Mouse (Mus musculus) layer of hippocampus, postnatal 25 days (tissue): ENCODE results near the gene Ralgps1. TPM values are rescaled to one million over a fixed set of nuclear protein-coding genes. Genes with fewer than 3 reads are reported as not detected.
"Not testable (repeated sequence)": the region's sequence is repeated elsewhere in the genome, so short reads cannot be mapped to it uniquely, and the experiment has no call there.

Experiments used
- DNase-seq, 2 experiments: peaks; one replicate each; pipeline ENCODE4 v3.0.0; 2022; ENCODE audit warnings: mixed read lengths in 2 of 2, low spot score in 1 of 2; ENCODE audit errors: extremely low spot score in 1 of 2
- total RNA-seq, 2 experiments: library from RNA; stranded (reverse); gene quantifications; 2 replicates each; pipeline ENCODE4 v1.2.3; 2021

Ralgps1 gene
- total RNA-seq, 2 experiments from 2014 or later = 53.9 to 63.2 TPM

DNA sequence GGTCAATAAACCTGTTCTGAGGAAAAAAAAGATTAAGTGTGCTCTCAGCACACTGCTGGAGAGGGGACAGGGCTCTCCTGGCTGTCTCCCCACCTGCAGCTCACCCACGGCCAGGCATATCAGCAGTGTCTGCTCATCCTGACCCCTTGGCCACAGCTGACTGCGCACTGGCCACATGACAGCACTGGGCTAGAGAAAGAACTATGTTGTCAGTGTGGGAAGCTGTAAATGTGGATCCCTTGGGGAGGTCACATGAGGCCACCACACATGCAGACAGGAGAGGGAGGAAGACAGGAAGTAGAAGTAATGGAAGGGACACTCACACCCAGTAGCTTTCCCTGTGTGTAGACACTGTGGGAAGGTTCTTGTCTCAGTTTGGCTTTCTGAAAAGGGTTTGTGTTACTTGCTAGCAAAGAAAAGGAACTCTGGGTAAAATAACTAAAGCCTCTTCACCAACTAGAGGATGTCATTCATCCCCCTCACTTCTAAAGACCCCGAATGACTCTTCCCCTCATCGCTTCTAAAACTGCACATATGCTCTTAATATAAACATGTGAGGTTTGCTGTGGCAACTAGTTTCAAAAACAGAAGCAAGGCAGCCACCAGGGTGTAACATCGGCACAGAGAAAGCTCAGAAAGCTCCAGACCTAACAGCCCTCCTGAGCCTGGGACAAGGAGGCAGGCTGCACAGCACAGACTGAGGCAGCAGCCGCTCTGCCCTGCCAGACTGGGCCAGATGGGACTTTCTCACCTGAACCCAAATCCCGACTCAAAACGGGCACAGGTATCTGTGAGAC, 47.3 kb downstream of the Ralgps1 start:
- DNase-seq = no peak

DNA sequence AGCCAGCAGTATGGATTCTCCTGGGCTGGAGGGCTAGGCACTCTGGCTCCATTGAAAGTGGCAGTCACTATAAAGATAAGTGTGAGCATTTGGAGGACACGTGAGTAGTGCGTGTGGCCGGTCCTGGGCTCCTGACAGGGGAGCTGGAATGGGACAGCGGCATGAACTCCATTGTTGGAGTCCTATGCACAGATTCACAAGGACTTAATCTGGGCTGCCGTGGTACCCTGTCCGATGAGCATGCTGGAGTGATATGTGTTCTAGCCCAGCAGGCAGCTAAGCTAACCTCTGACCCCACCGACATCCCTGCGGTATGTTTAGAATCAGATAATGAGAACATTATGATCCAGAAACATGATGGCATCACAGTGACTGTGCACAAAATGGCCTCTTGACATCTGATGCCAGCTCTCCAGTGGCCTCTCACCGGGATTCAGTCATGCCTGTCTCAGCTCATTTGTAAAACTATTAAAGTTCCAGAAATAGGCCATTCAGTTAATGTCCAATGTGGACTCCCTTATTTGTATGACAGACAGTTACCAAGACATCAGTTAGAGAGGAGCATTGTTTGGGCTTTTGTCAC, 48.2 kb downstream of the Ralgps1 start:
- not testable (repeated sequence) for DNase-seq

DNA sequence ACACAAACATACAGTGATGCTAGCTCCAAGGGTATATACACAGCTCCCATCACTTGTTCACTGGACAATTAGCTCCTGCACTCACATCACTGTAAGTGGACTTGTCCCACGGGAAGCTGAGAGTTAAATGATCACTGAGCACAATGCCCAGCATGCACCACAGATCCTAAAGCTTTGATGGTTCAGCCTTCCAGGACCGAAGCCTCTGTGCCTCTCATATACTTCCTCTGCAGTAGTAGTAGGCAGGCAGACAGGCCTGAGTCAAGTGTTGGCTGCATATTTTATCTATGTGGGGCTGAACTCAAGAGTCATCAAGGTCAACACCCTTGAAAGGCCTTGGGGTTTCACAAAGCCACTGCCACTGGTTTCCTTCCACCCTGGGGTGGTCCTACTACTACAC, 49.6 kb downstream of the Ralgps1 start:
- DNase-seq = no peak

DNA sequence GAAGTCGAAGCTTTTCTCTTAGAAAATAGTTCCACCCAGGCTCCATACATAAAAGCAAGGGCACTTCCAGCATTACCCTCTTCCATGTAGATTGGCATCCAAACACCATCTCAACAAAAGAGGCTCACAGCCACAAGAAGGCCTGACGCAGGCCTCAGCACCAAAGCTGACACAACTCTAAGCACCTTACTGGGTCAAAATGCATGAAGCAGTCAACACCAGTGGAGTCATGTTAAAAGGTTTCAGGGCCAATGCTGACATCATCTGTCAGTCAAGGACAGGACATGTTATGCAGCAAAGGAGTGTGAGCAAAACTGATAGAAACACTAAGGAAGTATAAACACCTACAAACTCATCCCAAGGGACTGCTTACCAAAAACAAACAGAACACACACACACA, 50.3 kb downstream of the Ralgps1 start:
- DNase-seq = no peak

DNA sequence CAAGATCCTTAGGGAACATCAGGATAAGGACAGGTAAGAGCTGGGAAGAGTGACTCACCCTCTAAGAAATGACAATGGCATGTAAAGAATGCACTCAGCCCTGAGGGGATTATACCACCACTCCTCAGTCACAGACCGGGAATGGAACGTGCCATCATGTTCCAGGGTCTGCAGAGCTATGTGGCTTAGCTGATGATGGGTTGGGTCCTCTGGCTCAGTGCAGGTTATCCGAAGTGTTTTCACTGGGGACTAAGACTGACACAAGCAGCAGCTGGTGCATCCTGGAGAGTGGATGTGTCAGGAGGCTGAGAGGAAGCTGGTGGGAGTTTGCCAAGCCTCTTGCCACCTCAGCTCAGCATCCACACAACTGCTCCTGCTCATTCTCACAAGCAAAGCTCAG, 50.7 kb downstream of the Ralgps1 start:
- no peak for DNase-seq

DNA sequence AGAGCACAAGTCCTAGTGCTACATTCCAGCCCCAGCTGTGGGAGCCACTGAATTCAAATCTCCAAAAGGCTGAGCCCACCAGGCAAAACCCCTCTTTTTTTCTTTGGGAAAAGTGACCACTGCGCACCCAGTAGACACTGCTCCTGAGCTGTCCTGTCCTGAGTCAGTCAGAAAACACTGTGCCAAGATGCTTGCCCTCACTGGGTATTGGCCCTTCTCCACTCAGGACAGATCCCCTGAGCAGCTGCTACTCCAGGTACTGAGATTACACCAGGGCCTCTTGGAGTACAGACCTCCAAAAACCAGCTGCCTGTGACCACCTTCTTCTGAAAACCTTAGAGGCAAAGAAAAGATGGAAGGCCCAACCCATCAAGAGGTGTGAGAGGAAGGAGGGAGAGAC, 51.4 kb downstream of the Ralgps1 start:
- no peak for DNase-seq

DNA sequence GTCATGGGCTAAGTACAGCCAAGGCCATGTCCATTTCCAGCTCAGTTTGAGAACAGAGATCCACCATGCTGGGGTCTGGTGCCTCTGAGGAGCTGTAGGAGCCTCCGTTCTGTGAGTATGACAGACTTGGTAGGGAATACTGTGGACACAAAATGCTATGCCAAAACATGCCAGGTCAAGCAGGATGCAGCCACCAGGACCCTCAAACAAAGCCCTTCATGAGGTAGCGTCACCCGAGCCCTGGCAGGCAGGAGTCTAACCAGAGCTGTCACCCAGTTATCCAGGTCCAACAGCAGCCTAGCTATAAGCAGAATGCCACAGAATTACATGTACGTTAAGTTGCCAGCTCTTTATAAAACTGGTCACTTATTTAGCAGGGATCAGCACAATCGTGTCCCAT, 51.8 kb downstream of the Ralgps1 start:
- no peak for DNase-seq

DNA sequence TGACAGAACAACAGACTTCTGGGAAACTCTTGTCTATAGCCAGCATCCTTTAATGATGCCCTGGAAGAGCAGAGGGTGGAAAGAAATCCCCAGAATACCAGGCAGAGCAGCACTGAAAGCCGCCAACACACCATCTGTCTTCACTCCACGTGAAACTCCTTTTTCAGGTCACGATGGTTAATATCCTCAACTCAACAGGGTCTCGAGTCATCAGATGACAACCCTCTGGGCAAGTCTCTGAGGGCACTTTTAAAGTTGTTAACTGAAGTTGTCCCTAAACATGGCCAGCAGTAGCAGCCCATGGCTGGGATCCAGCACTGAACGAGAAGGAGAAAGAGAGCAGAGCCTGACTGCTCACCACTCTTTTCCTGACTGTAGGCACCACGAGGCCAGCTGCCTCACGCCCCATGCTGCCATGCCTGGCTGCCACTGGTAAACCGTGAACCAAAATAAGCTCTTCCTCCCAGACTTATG, 52.8 kb downstream of the Ralgps1 start:
- peak in 1 of 2 experiments; percentile 39 for DNase-seq

DNA sequence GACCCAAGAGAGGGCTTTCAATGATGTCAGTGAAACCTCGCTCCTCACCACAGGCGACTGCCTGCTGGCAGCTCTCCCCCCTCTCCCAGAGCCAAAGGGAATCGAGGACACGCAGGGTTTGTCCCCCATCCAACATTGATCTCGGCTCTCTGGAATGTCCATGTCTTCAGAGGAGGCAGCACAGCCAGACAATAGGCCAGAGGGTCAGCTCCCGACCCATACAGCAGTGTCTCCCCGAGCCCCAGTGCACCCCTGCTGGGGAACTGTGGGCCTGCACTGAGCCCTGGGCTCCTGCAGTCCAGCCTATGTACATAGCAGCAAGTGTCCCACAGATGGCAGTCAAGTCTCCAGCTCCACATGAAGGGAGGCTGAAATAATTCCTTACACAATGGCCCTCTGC, 54.8 kb downstream of the Ralgps1 start:
- DNase-seq = peak in 1 of 2 experiments; percentile 45

DNA sequence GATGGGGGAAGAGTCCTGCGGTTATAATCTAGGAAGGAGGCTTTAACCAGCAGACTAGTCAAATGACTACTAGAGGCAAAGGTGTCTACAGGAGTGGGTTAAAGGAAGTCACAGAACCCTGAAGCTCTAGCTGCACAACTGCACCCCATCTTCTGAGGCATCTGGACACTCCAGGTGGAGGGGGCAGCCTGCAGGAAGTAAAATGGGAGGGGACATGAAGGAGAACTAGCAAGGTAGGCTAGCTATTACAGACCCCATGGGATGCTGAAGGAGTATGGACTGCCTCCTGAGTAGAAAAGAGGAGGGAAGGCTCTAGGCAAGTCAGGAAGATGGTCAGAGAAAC, 55.3 kb downstream of the Ralgps1 start:
- no peak for DNase-seq

DNA sequence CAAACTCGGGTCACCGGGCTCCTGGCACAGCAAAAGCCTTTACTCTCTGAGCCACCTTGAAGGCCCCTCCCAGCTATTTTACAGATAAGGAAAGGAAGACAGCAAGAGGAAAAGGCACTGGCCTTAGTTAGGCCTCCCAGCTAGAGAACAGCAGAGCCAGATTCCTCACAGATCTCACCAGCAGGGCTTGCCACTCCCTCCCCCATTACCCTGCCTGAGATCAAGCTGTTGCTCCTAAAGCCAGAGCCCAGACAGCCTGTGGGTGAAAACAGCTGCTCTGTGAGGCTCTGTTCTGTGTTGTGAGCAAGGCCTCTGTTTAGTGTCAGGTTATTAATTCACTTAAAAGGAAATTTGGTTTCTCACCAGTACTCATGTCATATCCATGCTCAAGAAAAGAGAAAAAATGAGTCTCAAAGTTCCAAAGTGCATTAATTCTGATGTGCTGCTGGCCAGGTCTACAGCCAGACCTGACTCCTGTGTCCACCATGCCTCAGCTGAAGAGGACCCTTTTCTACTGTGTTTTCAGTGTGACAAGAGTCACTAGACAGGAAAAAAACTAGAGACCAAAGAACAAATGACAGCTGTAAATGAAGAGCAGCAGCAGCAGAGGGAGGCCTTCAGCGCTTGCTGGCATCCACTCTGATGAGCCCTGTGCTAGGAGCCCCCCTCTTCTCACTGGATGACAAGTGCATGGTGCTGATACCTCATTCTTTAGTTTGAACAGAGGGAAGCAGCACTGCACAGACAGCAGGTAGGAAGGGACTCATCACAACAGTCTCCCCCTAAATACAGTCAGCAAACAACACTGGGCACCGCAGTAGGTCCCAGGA, 55.8 kb downstream of the Ralgps1 start:
- no peak for DNase-seq

DNA sequence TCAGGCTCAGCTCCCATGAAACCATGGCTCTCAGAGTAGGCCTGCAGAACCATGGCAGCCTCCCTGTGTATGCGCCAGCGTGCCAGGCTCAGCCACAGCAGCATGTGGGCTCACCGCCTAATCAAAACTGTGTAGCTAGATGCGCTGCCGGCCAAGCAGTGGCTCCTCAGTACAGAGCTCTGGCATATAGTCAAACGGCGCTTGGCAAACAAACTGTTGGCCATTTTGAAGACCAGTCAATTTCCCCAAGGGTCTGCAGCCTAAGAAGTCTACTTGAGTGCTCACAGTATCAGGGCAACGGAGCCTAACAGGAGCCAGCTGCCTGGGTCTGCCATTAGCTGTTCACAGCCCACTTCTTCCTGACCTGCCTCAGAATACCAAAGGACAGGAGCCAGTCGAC, 61.9 kb downstream of the Ralgps1 start:
- DNase-seq = peak; percentile 42 to 51

DNA sequence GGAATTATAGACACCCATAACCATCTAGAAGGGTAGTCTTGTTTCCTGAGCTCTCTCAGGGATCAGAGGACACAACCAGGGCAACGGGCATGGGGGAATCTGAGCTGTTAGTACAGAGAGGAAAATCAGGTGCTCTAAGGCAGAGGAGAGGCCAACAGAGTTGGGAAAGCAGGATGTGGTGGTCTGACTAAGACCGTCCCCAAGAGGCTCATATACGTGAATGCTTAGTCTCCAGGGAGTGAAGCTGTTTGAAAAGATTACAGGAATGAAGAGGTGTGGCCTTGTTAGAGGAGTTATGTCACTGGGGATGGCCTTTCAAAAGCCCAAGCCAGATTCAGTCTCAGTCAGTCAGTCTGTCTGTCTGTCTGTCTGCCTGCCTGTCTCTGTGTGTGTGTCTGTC, 64.7 kb downstream of the Ralgps1 start:
- DNase-seq = no peak

DNA sequence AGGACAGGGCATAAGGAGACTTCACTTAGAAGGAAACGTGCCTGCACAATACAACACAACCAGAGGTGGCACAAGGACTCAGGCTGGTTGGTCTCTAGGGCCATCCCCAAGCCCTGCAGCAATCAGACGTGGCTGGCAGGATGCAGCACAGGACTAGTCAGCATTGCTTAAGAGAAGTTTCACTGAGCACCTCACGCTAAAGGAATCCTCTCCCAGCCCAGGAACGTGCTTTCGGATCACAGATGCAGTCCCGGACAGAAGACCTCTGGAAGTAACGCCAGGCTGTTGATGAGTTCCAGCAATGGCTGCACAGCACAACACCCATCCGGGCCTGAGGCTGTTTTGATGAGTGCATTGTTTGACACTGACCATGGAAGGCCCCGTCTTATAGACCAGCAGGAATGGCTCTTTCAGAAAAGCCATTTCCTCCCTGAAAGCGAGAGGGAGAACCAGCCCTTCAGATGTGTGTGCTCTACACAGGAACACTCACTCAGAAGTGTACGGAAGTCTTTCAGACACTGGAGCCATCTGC, 67.8 kb downstream of the Ralgps1 start:
- no peak for DNase-seq

DNA sequence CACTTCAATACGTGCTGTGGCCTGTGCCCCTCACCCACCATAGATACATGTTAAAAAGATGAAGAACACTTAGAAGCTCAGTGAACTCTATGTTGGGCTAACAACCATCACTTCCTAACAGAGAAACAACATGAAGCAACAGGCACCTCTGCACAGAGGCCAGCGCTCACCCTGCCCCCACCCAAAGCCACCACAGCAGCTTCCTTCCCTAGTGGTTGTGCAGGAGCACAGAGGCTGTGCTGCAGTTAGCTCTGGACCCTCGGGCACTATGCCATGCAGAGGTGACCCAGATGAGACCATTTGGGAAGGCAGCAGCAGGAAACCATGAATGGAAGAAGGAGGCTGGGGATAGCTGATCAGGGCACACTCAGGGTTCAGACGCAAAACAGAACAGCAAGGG, 68.5 kb downstream of the Ralgps1 start:
- no peak for DNase-seq

DNA sequence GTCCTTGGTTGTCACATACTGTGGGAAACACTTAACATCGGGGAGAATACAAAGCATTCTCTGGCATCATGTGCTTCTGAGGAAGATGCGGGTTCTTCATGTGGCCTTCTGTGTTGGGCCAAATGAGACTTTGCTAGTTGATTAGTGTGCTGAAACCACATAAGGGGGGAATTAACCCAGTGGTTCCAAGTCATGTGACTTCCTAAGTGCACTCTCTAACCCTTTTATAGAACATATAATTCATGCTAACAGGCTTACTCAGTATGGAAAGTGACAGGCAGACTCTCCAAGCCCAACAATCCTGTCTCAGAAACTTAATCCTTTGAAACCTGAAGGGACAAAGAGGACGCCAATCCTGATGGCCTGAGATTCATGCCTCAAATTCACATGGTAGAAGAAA, 68.9 kb downstream of the Ralgps1 start:
- DNase-seq = no peak

DNA sequence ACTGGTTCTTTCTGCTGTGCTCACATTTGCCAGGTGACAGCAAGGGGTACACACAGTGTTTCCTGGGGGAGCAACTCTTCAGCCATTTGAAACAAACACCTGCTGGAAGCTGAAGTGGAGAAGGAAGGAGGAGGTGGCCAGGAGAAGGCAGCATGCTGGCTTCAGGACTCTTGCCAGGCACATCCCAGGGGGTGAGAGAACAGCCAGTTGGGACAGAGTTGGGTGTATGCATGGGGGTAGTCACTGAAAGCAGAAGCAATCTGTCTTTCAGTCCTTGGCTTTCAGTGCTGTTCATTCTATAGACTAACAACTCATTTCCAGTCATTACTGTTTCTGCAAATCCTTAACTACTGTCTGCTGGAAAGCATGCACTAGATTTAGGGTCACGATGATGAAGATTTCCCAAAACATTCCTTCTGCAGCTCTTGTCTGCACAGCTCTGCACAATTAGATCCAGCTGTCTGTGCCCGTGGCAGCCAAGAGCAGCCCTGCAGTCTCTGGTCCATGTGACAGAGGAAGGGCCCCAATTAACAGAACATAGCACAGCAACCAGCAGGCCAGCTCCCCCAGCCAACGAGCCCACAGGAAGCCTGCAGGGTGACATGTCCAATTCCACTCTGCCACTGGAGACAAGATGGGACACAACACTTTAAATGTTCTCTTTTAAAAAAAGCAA, 70.8 kb downstream of the Ralgps1 start:
- DNase-seq = no peak

DNA sequence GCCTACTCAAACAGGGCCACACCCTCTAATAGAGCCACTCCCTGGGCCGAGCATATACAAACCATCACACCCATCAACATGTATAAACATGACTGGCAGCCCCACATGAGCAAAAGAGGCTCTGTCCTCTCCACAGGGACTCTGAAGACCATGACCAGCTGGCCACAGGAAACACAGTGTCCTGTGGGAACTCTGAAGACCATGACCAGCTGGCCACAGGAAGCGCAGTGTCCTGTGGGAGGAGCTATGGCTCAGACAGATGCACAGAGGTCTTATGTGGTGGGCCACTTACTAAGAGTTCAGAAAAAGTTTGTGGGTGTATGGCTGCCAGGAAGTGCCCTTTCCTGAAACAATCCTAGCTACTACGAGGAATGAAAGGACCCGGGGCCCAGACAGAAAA, 72.4 kb downstream of the Ralgps1 start:
- no peak for DNase-seq

DNA sequence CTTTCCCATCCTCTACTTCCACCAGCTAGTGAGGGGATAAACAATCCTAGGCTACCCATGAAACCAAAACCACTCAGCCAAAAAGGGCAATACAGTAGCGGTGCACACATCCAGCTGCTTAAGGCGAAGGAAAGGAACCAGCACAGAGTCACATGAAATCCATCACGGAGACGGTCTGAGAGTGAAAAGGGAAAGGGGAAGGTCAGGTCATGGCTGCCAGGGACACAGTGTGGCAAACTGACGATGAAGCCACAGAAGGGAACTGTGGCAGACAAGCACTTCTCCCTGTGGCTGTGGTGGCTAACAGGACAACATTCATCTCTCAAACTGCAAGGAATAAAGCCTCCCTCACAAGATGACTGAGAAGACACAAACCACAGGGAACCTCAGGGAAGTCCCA, 76.2 kb downstream of the Ralgps1 start:
- no peak for DNase-seq

DNA sequence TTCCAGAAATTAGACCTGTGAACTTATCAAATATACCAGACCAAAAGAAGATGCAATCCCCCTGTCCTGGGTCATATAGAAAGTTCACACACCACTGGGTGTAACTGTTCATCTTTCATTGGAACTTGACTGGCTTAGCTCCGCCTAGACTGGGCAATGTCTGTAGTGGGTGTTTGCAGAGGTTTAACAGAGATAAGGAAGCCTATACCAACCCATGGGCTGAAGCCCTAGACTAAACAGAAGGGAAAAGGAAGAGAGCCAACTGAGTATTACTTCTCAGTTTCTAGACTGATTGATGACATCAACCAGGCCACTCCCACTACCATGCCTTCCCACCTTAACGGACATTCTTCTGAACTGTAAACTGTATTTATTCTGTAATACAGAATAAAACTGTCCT, 79.2 kb downstream of the Ralgps1 start:
- DNase-seq = no peak

DNA sequence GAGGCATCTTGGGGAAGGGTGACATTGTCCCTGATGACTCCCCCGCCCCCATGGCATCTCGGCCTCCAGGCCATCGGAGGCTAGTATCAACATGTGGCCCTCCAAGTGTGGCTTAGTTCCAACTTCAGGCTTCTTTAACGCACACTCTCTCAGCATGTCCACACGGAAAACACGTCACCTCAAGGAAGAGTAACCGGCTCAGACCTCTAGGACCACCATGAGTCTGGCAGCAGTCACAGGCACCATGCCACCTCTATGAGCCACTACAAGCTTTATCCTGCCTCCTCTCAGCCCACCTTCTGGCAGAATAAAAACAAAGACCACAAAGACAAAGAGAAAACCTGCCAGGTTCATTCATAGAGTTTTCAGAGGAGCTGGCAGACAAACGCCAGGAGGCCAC, 80.8 kb downstream of the Ralgps1 start:
- DNase-seq = no peak
